Mouse (Mus musculus) midbrain, postnatal 0 days (tissue): Measurements from ENCODE around the gene Npsr1. TPM values are rescaled to one million over a fixed set of nuclear protein-coding genes. Genes with fewer than 3 reads are reported as not detected.

Source experiments
- ATAC-seq: fragments of 200-750 bp; cut with Nextera tagmentation; 2 replicates; pipeline ENCODE4 v1.8.0; 2017; ENCODE audit warnings: moderate number of reproducible peaks, mild to moderate bottlenecking, moderate TSS enrichment, moderate library complexity; ENCODE audit not compliant: low FRiP score
- DNase-seq: peaks from one replicate; pipeline ENCODE4 v3.0.0-alpha.2; 2015; ENCODE audit warnings: low spot score
- H3K27ac ChIP-seq: fragments of 300-500 bp; sonication (generic); 2 replicates; pipeline ENCODE4 v1.5.1; 2014; ENCODE audit warnings: low read depth, mild to moderate bottlenecking, low read length, mixed read lengths
- H3K27me3 ChIP-seq: fragments of 300-500 bp; sonication (generic); 2 replicates; pipeline ENCODE4 v1.6.1; 2014; ENCODE audit warnings: low read length, control low read depth, mixed read lengths; ENCODE audit not compliant: insufficient read depth
- H3K36me3 ChIP-seq: fragments of 300-500 bp; sonication (generic); 2 replicates; pipeline ENCODE4 v1.6.1; 2014; ENCODE audit warnings: low read length, control low read depth, mixed read lengths; ENCODE audit not compliant: insufficient read depth
- H3K4me1 ChIP-seq: fragments of 300-500 bp; sonication (generic); 2 replicates; pipeline ENCODE4 v1.6.1; 2014; ENCODE audit warnings: mild to moderate bottlenecking, control low read depth, antibody characterized with exemption, low read length, mixed read lengths; ENCODE audit not compliant: insufficient read depth
- H3K4me2 ChIP-seq: fragments of 300-500 bp; sonication (generic); 2 replicates; pipeline ENCODE4 v1.6.1; 2014; ENCODE audit warnings: low read depth, mild to moderate bottlenecking, low read length, mixed read lengths; ENCODE audit not compliant: poor library complexity, severe bottlenecking
- H3K4me3 ChIP-seq: fragments of 300-500 bp; sonication (generic); 2 replicates; pipeline ENCODE4 v1.5.1; 2014; ENCODE audit warnings: low read depth, mild to moderate bottlenecking, low read length, moderate library complexity
- H3K9ac ChIP-seq: fragments of 300-500 bp; sonication (generic); replicated peaks from 2 replicates; pipeline ENCODE4 v1.6.1; 2014; ENCODE audit warnings: mild to moderate bottlenecking, low read length, moderate library complexity, mixed read lengths; ENCODE audit not compliant: poor library complexity, severe bottlenecking
- H3K9me3 ChIP-seq: fragments of 300-500 bp; sonication (generic); 2 replicates; pipeline ENCODE4 v1.6.1; 2016; ENCODE audit warnings: low read length, control low read depth
- CTCF ChIP-seq: IDR thresholded peaks from 2 replicates; pipeline ENCODE4 v1.5.1; 2016; ENCODE audit warnings: antibody characterized with exemption, mild to moderate bottlenecking
- WGBS: fragments of 180-500 bp; shearing (Covaris S2); extraction: QIAGEN DNeasy Blood & Tissue Kit; methylation state at CpG from one replicate; pipeline ENCODE4 v1.1.7; 2014; 5-methylcytosine and 5-hydroxymethylcytosine counted together
- polyA plus RNA-seq: library from polyadenylated mRNA; unstranded; fragments of >200 nt; fragmentation: Nextera tagmentation; extraction: Ambion mirVana; gene quantifications from 2 replicates; pipeline ENCODE4 v1.2.1, GENCODE M21; 2015
- total RNA-seq: library from RNA; depleted of rRNA; stranded (reverse); fragments of >200 nt; gene quantifications from 2 replicates; pipeline ENCODE4 v1.2.3, GENCODE M21; 2014

Gene Npsr1
- total and polyA plus RNA-seq, 2 experiments from 2014 or later, result 1.0 to 1.4 TPM

- Histone ChIP-seq H3K4me2 (no peak overlapping the region), H3K27me3 (no peaks in the 10 kb centered on the region)
Observed at GRCm38 (mm10) chr9:24315835-24316234, 218.0 kb downstream of the Npsr1 start.

GRCm38 (mm10) chr9:24331661-24332060 lies 233.9 kb downstream of the Npsr1 start:
- H3K4me2 ChIP-seq, result no peak overlapping the region
- H3K9ac ChIP-seq, result no peak overlapping the region
- DNase-seq (no peak), ATAC-seq (no peak)
- H3K36me3 ChIP-seq, result no peaks in the 10 kb centered on the region
- H3K27me3 ChIP-seq, result no peaks in the 10 kb centered on the region
- WGBS, result 72% methylated on average over 2 of the region's 2 CpGs
- H3K9me3 ChIP-seq, result no peaks in the 10 kb centered on the region
- H3K4me3 ChIP-seq, result no peak overlapping the region
- no peak for TF ChIP-seq CTCF
- no peak overlapping the region for H3K27ac ChIP-seq
- H3K4me1 ChIP-seq, result no peaks in the 10 kb centered on the region

More at GRCm38 (mm10) chr9:24315835-24316234, 218.0 kb downstream of the Npsr1 start:
- 87% methylated on average over 2 of the region's 2 CpGs for WGBS
- ATAC-seq, result no peak
- no peak for DNase-seq
- no peaks in the 10 kb centered on the region for H3K9me3 ChIP-seq
- H3K9ac ChIP-seq, result no peak overlapping the region
- H3K36me3 ChIP-seq, result no peaks in the 10 kb centered on the region
- no peak for TF ChIP-seq CTCF
- H3K4me1 ChIP-seq, result no peaks in the 10 kb centered on the region
- no peak overlapping the region for H3K4me3 ChIP-seq
- H3K27ac ChIP-seq, result no peak overlapping the region

GRCm38 (mm10) chr9:24341321-24341720 lies 243.5 kb downstream of the Npsr1 start:
- H3K36me3 ChIP-seq, result no peaks in the 10 kb centered on the region
- no peaks in the 10 kb centered on the region for H3K4me1 ChIP-seq
- no peak overlapping the region for H3K9ac ChIP-seq
- no peak overlapping the region for H3K27ac ChIP-seq
- TF ChIP-seq CTCF, result no peak
- no peaks in the 10 kb centered on the region for H3K27me3 ChIP-seq
- H3K4me3 ChIP-seq, result no peak overlapping the region
- ATAC-seq (no peak), DNase-seq (no peak)
- whole genome bisulfite sequencing, result 54% methylated on average over 3 of the region's 3 CpGs
- no peaks in the 10 kb centered on the region for H3K9me3 ChIP-seq
- no peak overlapping the region for H3K4me2 ChIP-seq

- ATAC-seq, result no peak
- H3K4me1 ChIP-seq, result no peaks in the 10 kb centered on the region
- no peaks in the 10 kb centered on the region for H3K9me3 ChIP-seq
- WGBS, result 29% methylated on average over 1 of the region's 1 CpGs
- no peaks in the 10 kb centered on the region for H3K27me3 ChIP-seq
- no peak overlapping the region for H3K4me2 ChIP-seq
- no peak overlapping the region for H3K27ac ChIP-seq
- no peak for DNase-seq
- no peak overlapping the region for H3K9ac ChIP-seq
- TF ChIP-seq CTCF, result no peak
- no peaks in the 10 kb centered on the region for H3K36me3 ChIP-seq
- no peak overlapping the region for H3K4me3 ChIP-seq
Observed at GRCm38 (mm10) chr9:24347011-24347410, 249.2 kb downstream of the Npsr1 start.

GRCm38 (mm10) chr9:24349510-24349909 lies 251.7 kb downstream of the Npsr1 start:
- TF ChIP-seq CTCF, result no peak
- no peak overlapping the region for H3K9ac ChIP-seq
- WGBS, result 100% methylated on average over 2 of the region's 2 CpGs
- H3K4me1 ChIP-seq, result no peaks in the 10 kb centered on the region
- ATAC-seq (no peak), DNase-seq (no peak)
- H3K4me2 ChIP-seq, result no peak overlapping the region
- H3K4me3 ChIP-seq, result no peak overlapping the region
- no peaks in the 10 kb centered on the region for H3K9me3 ChIP-seq
- H3K27ac ChIP-seq, result no peak overlapping the region
- no peaks in the 10 kb centered on the region for H3K36me3 ChIP-seq
- H3K27me3 ChIP-seq, result no peaks in the 10 kb centered on the region

DNA sequence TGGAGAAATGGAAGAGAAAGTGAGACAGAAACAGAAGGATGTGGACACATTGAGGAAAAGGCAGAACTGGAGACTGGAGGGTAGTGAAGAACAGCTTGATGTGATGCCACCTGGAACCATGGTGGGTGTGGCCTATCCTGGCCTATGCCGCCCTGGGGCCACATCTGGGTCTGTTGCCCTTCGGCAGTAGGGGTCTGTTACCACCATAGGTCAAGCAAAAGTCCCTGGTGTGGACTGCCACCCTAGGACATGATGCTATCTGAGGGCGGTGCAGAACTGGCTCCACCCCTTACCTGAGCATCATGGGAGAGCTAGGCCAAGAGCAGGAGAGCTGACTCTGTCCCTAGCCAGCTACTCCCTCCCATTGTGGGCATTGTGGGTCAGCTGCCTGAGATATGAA lies 253.6 kb downstream of the Npsr1 start:
- Histone ChIP-seq H3K4me3 (no peak overlapping the region), H3K9me3 (no peaks in the 10 kb centered on the region), H3K27ac (no peak overlapping the region), H3K36me3 (no peaks in the 10 kb centered on the region), H3K27me3 (no peaks in the 10 kb centered on the region), H3K4me2 (no peak overlapping the region), H3K4me1 (no peaks in the 10 kb centered on the region), H3K9ac (no peak overlapping the region)
- WGBS, result 93% methylated on average over 3 of the region's 3 CpGs
- DNase-seq, result no peak
- no peak for ATAC-seq
- no peak for TF ChIP-seq CTCF
